Mouse (Mus musculus) layer of hippocampus, adult 18-20 months (tissue): ENCODE data around the gene Olfr1255. TPM values are rescaled to one million over a fixed set of nuclear protein-coding genes. Genes with fewer than 3 reads are reported as not detected.

ENCODE experiments used
- DNase-seq, 2 experiments: peaks; one replicate each; pipeline ENCODE4 v3.0.0; 2022; ENCODE audit warnings: low spot score in 2 of 2
- long read RNA-seq: library from polyadenylated mRNA; stranded (forward); transcript quantifications from one replicate; pipeline ENCODE4 v2.0.0, GENCODE M21; 2021
- total RNA-seq, 2 experiments: library from RNA; stranded (reverse); gene quantifications; 2 replicates each; pipeline ENCODE4 v1.2.3; 2021

The Olfr1255 gene
- not detected for total RNA-seq
- long read RNA-seq, result 0 reads

DNA sequence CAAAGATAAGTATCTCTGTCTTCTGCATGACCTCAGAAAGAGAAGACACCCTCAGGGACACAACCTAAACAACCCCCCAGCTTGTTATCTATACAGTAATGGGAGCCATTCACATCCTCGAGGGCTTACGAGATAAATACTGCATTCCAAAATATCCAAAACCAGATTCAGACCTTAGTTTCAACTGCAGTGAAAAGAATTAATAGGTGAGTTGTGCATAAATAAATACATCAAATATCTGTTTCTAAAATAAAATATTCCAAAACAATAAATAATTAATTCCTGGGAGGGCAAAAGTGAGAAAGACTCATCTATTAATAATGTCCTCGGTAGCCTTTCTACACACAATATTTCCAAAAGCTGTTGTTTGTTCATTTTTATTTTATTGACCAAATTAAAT lies at the start of gene Olfr1255:
Gene Olfr1255 (plus strand): TSS at position 301 of the 400 bp plus-strand sequence.
- no peak for DNase-seq

DNA sequence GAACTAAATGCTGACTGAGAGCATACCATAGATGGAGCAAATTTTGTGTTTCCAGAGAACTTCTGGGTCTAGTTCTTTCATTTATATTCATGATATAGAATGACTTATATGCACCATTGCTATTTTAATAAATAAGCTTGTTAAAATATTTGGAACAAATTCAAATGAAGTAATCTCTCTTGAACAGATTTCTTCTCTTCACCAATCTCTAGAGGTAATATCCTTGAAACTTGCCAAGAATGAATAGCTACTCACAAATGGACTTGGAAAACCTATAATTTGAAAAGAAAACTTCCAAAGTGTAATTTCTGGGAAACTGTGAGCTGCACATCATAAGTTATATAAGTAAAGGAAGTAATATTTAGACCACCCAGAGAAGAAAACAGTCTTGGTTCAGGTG lies 18.3 kb upstream of the Olfr1255 start, which contains the start of gene Olfr1254:
Gene Olfr1254 (minus strand): TSS at position 101 of the 400 bp plus-strand sequence.
- no peak for DNase-seq

DNA sequence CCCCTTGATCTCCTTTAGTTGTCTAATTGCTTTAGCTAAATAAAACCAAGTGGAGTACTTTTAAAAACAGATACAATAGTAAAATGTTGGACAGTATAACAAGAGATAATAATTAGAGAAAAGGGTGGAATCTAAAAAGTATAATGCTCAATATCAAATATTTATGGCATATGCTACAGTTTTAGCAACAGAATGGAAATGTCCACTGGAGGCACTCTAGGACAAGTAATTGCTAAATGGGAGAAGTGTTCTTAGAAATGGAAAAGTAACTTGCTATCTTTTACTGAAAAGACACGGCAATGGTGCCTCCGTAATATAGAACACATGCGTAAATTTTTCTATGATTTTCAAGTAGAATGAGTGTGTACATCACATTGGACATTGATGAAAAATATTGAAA lies 12.3 kb upstream of the Olfr1255 start:
- no peak for DNase-seq

DNA sequence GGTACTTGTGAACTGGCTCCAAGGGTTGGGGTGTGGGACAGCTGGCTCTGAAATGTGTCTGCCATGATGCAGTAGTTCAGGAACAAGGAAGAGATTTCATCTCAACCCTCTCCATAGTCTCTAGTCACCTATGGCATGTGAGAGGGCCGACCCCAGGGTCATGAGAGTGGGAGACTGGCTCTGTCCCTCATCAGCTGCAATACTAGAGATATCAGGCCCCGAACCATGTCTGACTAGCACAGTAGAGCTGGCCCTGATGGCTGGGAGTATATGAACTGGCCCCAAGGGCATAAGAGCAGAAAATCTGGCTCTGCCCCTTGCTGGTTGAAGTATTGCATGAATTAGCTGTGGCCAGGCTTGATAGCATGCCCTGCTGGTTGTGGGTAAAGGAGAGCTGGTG lies 1.1 kb upstream of the Olfr1255 start:
- no peak for DNase-seq

DNA sequence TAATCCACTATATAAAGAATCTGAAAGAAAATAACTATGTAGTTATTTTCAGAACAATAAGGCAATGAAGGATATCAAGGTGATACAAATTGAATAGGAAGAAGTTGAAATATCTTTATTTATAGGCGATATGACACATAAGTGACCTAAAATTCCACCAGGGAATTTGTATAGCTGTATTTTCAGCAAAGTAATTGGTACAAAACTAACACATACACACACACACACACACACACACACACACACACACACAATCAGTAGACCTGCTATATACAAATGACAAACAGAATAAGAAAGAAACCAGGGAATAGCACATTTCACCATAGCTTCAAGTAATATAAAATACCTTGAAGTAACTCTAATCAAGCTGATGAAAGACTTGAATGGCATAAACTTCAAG lies 8.4 kb downstream of the Olfr1255 start:
- no peak for DNase-seq

DNA sequence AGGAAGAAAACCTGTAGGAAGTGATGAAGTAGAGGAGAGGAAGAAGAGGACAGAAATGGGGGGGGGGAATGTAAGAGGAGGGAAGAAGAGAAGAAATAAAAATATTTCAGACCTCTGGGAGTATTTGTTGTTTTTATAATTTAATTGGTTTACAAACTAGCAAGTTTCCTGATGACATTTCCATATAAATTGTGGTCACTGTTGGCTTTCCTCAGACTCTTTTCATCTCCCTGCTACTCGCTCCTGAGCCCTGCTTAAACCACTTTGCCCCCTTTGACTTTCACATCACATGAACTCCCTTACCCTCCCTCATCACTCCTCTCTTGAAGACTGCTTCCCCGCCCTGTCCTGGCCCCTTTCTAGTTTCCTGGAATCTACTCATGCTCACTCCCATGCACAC lies 29.6 kb downstream of the Olfr1255 start, which contains the start of gene Olfr1256:
Gene Olfr1256 (minus strand): TSS at position 101 of the 400 bp plus-strand sequence.
- no peak for DNase-seq

DNA sequence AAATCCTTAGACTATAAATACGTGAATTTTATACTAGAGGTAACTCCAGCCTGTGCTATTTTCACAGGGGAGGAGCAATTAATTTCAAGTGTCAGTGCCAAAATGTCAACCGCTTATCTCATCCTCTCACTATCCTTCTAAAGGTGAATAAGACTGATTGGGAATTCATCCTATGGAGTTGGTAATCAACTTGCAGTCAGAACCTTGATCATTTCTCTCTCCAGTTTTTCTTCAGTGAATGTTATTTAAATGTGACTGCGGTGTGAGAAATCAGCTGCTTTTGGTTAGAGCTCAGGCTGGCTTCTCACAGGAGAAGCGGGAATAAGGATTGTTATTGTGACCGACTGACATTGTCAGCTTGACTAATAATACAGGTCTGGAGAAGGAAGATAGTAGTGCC lies 36.3 kb downstream of the Olfr1255 start, which contains the start of gene Olfr48:
Gene Olfr48 (minus strand): TSS at position 101 of the 400 bp plus-strand sequence.
- no peak for DNase-seq

DNA sequence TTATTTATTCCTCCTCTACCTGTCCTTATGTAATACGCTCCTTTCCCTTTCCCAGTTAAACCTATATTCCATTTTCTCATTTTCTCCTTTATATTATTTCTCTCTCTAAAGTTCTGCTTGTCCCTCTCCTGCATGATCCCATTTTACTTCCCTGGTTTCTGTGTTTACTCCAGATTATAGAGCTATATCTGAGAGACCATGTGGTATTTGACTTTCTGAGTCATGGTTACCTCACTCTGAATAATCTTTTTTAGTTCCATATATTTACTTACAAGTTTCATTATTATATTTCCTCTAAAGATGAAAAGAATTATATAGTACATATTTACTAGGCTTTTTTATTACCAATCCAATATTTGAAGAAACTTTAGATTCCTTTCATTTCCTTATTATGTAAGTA lies 37.4 kb downstream of the Olfr1255 start:
- DNase-seq, result no peak

Other genes with a start within 250 kb of the Olfr1255 start
- not detected for gene Olfr1245, start 233.6 kb upstream of the Olfr1255 start, total RNA-seq
- gene Olfr1246, start 218.9 kb upstream of the Olfr1255 start, total RNA-seq, result not detected
- gene Olfr1247, start 197.9 kb upstream of the Olfr1255 start, total RNA-seq, result not detected
- gene Olfr1248, start 193.8 kb upstream of the Olfr1255 start, total RNA-seq, result not detected
- not detected for gene Olfr1249, start 177.1 kb upstream of the Olfr1255 start, total RNA-seq
- gene Olfr1250, start 150.6 kb upstream of the Olfr1255 start, total RNA-seq, result not detected
- gene Olfr1251, start 140.1 kb upstream of the Olfr1255 start, total RNA-seq, result not detected
- gene Olfr1252, start 87.0 kb upstream of the Olfr1255 start, total RNA-seq, result not detected
- not detected for gene Olfr1253, start 55.0 kb upstream of the Olfr1255 start, total RNA-seq
- not detected for gene Olfr1254, start 18.4 kb upstream of the Olfr1255 start, total RNA-seq
- gene Olfr1256, start 29.5 kb downstream of the Olfr1255 start, total RNA-seq, result not detected
- not detected for gene Olfr48, start 36.2 kb downstream of the Olfr1255 start, total RNA-seq
- gene Olfr1257, start 66.4 kb downstream of the Olfr1255 start, total RNA-seq, result not detected
- gene Olfr1258, start 115.3 kb downstream of the Olfr1255 start, total RNA-seq, result not detected
- not detected for gene Olfr1259, start 136.6 kb downstream of the Olfr1255 start, total RNA-seq
- gene Olfr1260, start 162.3 kb downstream of the Olfr1255 start, total RNA-seq, result not detected
- not detected for gene Olfr1261, start 179.2 kb downstream of the Olfr1255 start, total RNA-seq
- gene Olfr1262, start 188.1 kb downstream of the Olfr1255 start, total RNA-seq, result not detected
- not detected for gene Olfr1263, start 200.1 kb downstream of the Olfr1255 start, total RNA-seq
- gene Olfr1264, start 213.5 kb downstream of the Olfr1255 start, total RNA-seq, result not detected
- gene Olfr1265, start 223.3 kb downstream of the Olfr1255 start, total RNA-seq, result not detected